Mouse (Mus musculus) neural tube, embryonic 15.5 days (tissue): ENCODE results near the gene Tagln. TPM values are rescaled to one million over a fixed set of nuclear protein-coding genes. Genes with fewer than 3 reads are reported as not detected.

Experiments
- ATAC-seq: fragments of 200-750 bp; cut with Nextera tagmentation; 2 replicates; pipeline ENCODE4 v1.8.0; 2017; ENCODE audit warnings: mild to moderate bottlenecking, moderate TSS enrichment, moderate library complexity; ENCODE audit not compliant: low FRiP score
- H3K27ac ChIP-seq: fragments of 300-500 bp; sonication (generic); replicated peaks from 2 replicates; pipeline ENCODE4 v1.5.1; 2015; ENCODE audit warnings: mild to moderate bottlenecking, inconsistent platforms
- H3K27me3 ChIP-seq: fragments of 300-500 bp; sonication (generic); replicated peaks from 2 replicates; pipeline ENCODE4 v1.6.1; 2015; ENCODE audit warnings: inconsistent platforms
- H3K36me3 ChIP-seq: fragments of 300-500 bp; sonication (generic); 2 replicates; pipeline ENCODE4 v1.6.1; 2015; ENCODE audit warnings: inconsistent platforms
- H3K4me1 ChIP-seq: fragments of 300-500 bp; sonication (generic); 2 replicates; pipeline ENCODE4 v1.6.1; 2015; ENCODE audit warnings: inconsistent platforms
- H3K4me2 ChIP-seq: fragments of 300-500 bp; sonication (generic); 2 replicates; pipeline ENCODE4 v1.6.1; 2015; ENCODE audit warnings: inconsistent platforms, mild to moderate bottlenecking, moderate library complexity
- H3K4me3 ChIP-seq: fragments of 300-500 bp; sonication (generic); replicated peaks from 2 replicates; pipeline ENCODE4 v1.5.1; 2015; ENCODE audit warnings: mild to moderate bottlenecking, inconsistent platforms
- H3K9ac ChIP-seq: fragments of 300-500 bp; sonication (generic); replicated peaks from 2 replicates; pipeline ENCODE4 v1.6.1; 2015; ENCODE audit warnings: mild to moderate bottlenecking, inconsistent platforms
- H3K9me3 ChIP-seq: fragments of 300-500 bp; sonication (generic); replicated peaks from 2 replicates; pipeline ENCODE4 v1.6.1; 2016; ENCODE audit warnings: inconsistent platforms
- WGBS: fragments of 180-500 bp; shearing (Covaris S2); methylation state at CpG from one replicate; pipeline ENCODE4 v1.1.7; 2015; ENCODE audit warnings: mixed read lengths; 5-methylcytosine and 5-hydroxymethylcytosine counted together
- polyA plus RNA-seq: library from polyadenylated mRNA; unstranded; fragments of >200 nt; fragmentation: Nextera tagmentation; extraction: Ambion mirVana; gene quantifications from 2 replicates; pipeline ENCODE4 v1.2.1, GENCODE M21; 2015

The Tagln gene
- polyA plus RNA-seq, 1 experiment from 2014 or later, result 8.5 TPM

DNA sequence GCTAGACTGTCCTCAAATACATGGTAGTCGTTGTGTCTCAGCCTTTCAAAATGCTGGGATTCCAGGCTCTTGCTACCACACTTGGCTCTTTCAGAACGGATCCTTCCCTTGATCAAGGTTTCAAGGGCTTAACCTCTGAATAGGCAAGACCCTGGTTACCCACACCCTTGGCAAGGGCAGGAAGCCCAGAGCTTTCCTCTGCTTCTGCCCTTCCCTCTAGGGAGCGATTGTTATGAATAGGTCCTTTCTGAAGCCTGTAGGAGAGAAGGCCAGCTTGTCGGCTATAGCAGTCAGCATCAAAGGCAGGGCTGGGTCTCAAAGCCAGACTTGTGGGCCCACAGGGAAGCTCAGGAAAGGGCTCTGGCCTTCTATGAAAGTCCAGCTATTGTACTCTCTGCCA lies 23.0 kb upstream of the Tagln start:
- Histone ChIP-seq H3K4me2 (no peak overlapping the region), H3K9me3 (no peaks in the 10 kb centered on the region), H3K27ac (peak overlapping the region; percentile 38; the same call in 1 of the 2 replicates), H3K27me3 (no peaks in the 10 kb centered on the region), H3K36me3 (peaks cover 24% of the 10 kb centered on the region), H3K4me1 (peaks cover 40% of the 10 kb centered on the region), H3K9ac (no peak overlapping the region), H3K4me3 (no peak overlapping the region)
- 40% methylated on average over 4 of the region's 4 CpGs for WGBS
- ATAC-seq, result no peak

DNA sequence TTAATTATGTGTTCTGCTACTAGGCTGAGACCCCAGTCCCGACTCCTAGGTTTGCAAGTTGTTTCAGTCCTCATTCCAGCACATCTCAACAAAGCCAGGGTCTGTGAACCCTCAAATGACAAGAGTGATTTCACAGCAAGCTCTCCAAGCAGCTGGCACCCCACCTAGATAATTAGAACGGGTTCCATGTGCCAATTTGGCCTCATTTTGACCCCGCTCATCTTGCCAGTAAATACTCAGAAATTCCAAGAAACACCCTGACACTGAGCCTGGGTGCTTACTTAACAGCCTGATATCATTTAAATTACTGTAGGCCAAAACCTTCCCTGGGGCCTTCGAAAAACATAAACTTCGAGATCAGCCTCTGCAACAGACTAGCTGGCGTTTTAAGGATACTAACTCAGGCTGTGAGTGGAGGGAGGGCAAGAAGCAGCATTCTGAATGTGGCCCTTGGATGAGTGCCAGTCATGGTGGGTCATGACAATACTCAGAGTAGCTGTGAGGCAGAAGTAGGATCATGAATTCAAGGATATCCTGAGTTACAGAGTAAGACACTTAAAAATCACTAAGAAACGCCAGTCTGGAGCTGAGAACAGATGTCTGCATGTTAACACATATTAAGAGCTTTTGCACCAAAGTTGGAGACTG lies 22.3 kb upstream of the Tagln start:
- Histone ChIP-seq H3K4me3 (no peak overlapping the region), H3K36me3 (peaks cover 17% of the 10 kb centered on the region), H3K27ac (peak overlapping the region; percentile 38), H3K27me3 (no peaks in the 10 kb centered on the region), H3K9me3 (no peaks in the 10 kb centered on the region), H3K9ac (no peak overlapping the region), H3K4me2 (no peak overlapping the region), H3K4me1 (peaks cover 47% of the 10 kb centered on the region)
- no peak for ATAC-seq
- whole genome bisulfite sequencing, result 51% methylated on average over 7 of the region's 7 CpGs

GRCm38 (mm10) chr9:45955107-45955963 lies 19.5 kb upstream of the Tagln start, which contains the start of gene Sidt2:
Sidt2 (minus strand) TSS chr9:45955258.
- peak within 1 kb of the TSS; percentile 94 for H3K4me2 ChIP-seq
- WGBS, result under 1% methylated on average over 47 of the region's 48 CpGs
- peak; percentile 97 for ATAC-seq
- H3K4me1 ChIP-seq, result peaks cover 52% of the 10 kb centered on the region
- no peaks in the 10 kb centered on the region for H3K9me3 ChIP-seq
- H3K27ac ChIP-seq, result peak within 1 kb of the TSS; percentile 90
- H3K4me3 ChIP-seq, result peak within 1 kb of the TSS; percentile 90
- no peaks in the 10 kb centered on the region for H3K27me3 ChIP-seq
- H3K36me3 ChIP-seq, result peaks cover 20% of the 10 kb centered on the region
- H3K9ac ChIP-seq, result peak within 1 kb of the TSS; percentile 96

DNA sequence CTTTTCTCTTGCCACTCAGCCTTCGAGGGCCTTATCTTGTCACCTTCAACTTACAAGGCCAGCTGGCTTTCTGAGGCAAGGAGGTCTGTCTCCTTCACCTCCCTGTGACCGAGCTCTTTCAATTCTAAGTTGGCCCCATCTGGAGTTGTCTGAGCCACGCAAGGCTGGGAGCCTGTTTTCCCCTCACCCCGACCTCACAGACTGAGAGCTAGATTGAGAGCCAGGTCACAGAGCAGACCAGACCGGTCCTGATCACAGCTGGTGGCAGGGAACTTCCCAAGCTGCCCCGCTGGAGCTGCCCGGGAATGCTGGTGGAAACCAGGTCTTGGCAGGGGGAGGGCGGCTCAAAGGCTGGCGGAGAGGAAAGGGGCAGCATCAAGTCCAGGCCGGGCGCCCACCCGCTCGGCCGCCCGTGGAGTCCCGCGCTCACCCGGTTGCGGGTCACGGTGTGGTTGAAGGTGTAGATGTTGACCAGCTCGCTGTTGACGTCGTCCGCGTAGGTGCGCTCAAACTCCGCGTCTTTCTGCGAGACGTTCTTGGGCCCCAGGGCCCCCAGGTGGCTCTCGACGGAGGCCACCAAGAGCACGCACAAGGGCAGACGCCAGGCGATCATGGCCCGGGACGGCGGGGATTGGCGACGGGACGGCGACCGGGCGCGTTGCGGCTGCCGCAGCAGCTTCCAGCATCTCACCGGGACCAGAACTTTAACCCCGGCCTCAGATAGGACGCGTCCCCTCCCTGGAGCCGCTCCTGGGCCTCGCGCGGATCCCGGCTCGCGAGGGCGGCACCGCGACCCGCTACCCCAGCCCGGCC lies 18.6 kb upstream of the Tagln start:
- peak overlapping the region; percentile 90 for H3K27ac ChIP-seq
- H3K4me2 ChIP-seq, result peak overlapping the region; percentile 94
- H3K4me3 ChIP-seq, result peak overlapping the region; percentile 90
- peak; percentile 55 for ATAC-seq
- peaks cover 52% of the 10 kb centered on the region for H3K4me1 ChIP-seq
- H3K36me3 ChIP-seq, result peaks cover 28% of the 10 kb centered on the region
- H3K9me3 ChIP-seq, result no peaks in the 10 kb centered on the region
- H3K27me3 ChIP-seq, result no peaks in the 10 kb centered on the region
- WGBS, result 1% methylated on average over 51 of the region's 63 CpGs
- peak overlapping the region; percentile 96 for H3K9ac ChIP-seq

- peaks cover 47% of the 10 kb centered on the region for H3K4me1 ChIP-seq
- H3K27ac ChIP-seq, result peak overlapping the region; percentile 90
- no peaks in the 10 kb centered on the region for H3K27me3 ChIP-seq
- peak overlapping the region; percentile 90 for H3K4me3 ChIP-seq
- peak overlapping the region; percentile 96 for H3K9ac ChIP-seq
- H3K36me3 ChIP-seq, result peaks cover 35% of the 10 kb centered on the region
- H3K9me3 ChIP-seq, result no peaks in the 10 kb centered on the region
- H3K4me2 ChIP-seq, result peak overlapping the region; percentile 94
- no peak for ATAC-seq
- 67% methylated on average over 13 of the region's 13 CpGs for WGBS
Measured at GRCm38 (mm10) chr9:45953511-45954293, 17.8 kb upstream of the Tagln start.

GRCm38 (mm10) chr9:45952890-45953289 lies 17.0 kb upstream of the Tagln start:
- no peak for ATAC-seq
- WGBS, result 84% methylated on average over 7 of the region's 7 CpGs
- H3K9me3 ChIP-seq, result no peaks in the 10 kb centered on the region
- no peaks in the 10 kb centered on the region for H3K27me3 ChIP-seq
- peak overlapping the region; percentile 94 for H3K4me2 ChIP-seq
- H3K4me3 ChIP-seq, result no peak overlapping the region
- peaks cover 40% of the 10 kb centered on the region for H3K4me1 ChIP-seq
- H3K36me3 ChIP-seq, result peaks cover 43% of the 10 kb centered on the region
- H3K27ac ChIP-seq, result no peak overlapping the region
- 0 out of 2 replicates have a peak overlapping the region, but pooled peaks have one; percentile 24 for H3K9ac ChIP-seq

DNA sequence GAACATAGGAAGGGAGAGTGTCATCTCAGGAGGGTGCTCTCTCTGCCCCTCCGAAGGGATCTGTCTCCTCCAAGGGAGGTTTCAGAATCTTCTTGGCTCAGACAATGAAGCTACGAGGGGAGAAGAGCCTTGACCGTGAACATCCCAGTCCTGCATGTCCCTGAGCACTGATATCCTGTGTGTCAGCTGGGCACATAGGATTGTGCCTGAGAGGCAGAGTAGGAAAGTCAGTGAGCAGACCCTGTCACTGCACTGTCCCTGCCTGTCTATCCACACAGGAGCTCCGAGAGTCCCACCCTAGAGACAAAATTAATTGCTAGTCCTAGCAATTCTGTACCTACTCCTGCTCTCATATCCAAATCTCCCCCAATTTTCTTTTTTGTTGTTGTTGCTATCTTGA lies 16.2 kb upstream of the Tagln start:
- Histone ChIP-seq H3K4me1 (peaks cover 33% of the 10 kb centered on the region), H3K4me2 (no peak overlapping the region), H3K27me3 (no peaks in the 10 kb centered on the region), H3K36me3 (peaks cover 49% of the 10 kb centered on the region), H3K27ac (no peak overlapping the region), H3K4me3 (no peak overlapping the region), H3K9ac (no peak overlapping the region), H3K9me3 (no peaks in the 10 kb centered on the region)
- ATAC-seq, result no peak
- WGBS, result 94% methylated on average over 4 of the region's 4 CpGs

DNA sequence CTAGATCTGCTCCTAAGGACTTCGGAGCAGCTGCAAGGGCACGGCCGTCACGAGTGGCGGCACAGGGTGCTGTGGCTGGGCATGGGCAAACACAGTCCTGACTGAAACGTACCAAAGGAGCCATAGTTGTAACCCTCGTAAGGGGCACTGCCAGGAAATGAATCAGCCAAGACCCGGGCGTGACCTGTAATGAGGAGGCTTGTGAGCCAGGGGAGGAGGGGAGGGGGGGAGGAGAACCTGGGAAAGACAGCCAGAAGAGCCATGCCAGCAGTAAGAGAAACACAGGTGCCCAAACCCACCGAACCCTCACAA lies 11.0 kb upstream of the Tagln start:
- Histone ChIP-seq H3K4me3 (no peak overlapping the region), H3K27ac (no peak overlapping the region), H3K9me3 (no peaks in the 10 kb centered on the region), H3K27me3 (no peaks in the 10 kb centered on the region), H3K36me3 (peaks cover 91% of the 10 kb centered on the region), H3K9ac (no peak overlapping the region), H3K4me2 (no peak overlapping the region), H3K4me1 (no peaks in the 10 kb centered on the region)
- ATAC-seq, result no peak
- WGBS, result 88% methylated on average over 10 of the region's 10 CpGs

- H3K36me3 ChIP-seq, result peaks cover 92% of the 10 kb centered on the region
- no peak overlapping the region for H3K27ac ChIP-seq
- ATAC-seq, result no peak
- no peaks in the 10 kb centered on the region for H3K27me3 ChIP-seq
- no peaks in the 10 kb centered on the region for H3K9me3 ChIP-seq
- no peak overlapping the region for H3K4me3 ChIP-seq
- WGBS, result 89% methylated on average over 16 of the region's 16 CpGs
- H3K4me1 ChIP-seq, result no peaks in the 10 kb centered on the region
- no peak overlapping the region for H3K9ac ChIP-seq
- no peak overlapping the region for H3K4me2 ChIP-seq
Measured at GRCm38 (mm10) chr9:45946182-45946871, 10.5 kb upstream of the Tagln start.

DNA sequence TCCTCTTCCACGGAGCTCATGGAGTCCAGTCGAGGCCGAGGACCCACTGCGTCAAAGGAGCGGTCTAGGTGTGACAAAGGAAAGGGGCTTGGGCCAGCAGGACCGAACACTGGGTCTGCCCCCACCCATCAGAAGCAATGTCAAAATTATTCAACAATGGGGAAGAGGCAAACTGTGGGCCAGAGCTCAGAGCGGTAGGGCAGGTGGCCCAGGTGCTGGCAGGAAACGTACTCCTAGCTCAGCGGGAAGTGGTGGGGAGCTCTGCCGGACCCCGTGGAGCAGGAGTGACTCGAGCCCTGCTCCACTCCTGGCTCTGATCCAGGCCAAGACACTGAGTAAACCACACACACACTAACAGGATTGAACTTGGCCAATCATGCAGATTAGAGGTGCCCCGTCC lies 9.9 kb upstream of the Tagln start:
- H3K4me3 ChIP-seq, result no peak overlapping the region
- WGBS, result 87% methylated on average over 13 of the region's 13 CpGs
- H3K4me2 ChIP-seq, result no peak overlapping the region
- H3K36me3 ChIP-seq, result peaks cover 93% of the 10 kb centered on the region
- H3K27ac ChIP-seq, result no peak overlapping the region
- H3K27me3 ChIP-seq, result no peaks in the 10 kb centered on the region
- no peak overlapping the region for H3K9ac ChIP-seq
- H3K9me3 ChIP-seq, result no peaks in the 10 kb centered on the region
- ATAC-seq, result no peak
- H3K4me1 ChIP-seq, result no peaks in the 10 kb centered on the region
